In genomic region chr6:114848761-114849160, GRCm38 (mm10) we compare ENCODE assay signal across 14 mouse cellular contexts.
DNase-seq lines count a peak whose midpoint lies in the region; ATAC-seq lines count a peak whose summit lies in the region.
"Had no signal": no experiment of that assay in that cellular context is flagged by ENCODE, and none has a peak within 500 bp of the region (broad histone marks: within the 10 kb centered on the region; RNA-seq: fewer than 3 reads in every experiment).

No protein-coding gene starts in this region.

- H3K36me3 ChIP-seq in heart, embryonic 12.5 days, result no peaks in the 10 kb centered on the region
- H3K36me3 ChIP-seq in lung, embryonic 16.5 days (ENCODE audit: control insufficient read depth, insufficient read depth, low read length), result no peaks in the 10 kb centered on the region
- H3K36me3 ChIP-seq in embryonic facial prominence, embryonic 12.5 days, result no peaks in the 10 kb centered on the region
- H3K36me3 ChIP-seq: liver, embryonic 13.5 days had no signal

- no peak for DNase-seq in heart, postnatal 36 days
- DNase-seq in lung, postnatal 14 days, result no peak
- DNase-seq: cerebellum, postnatal 10 days; kidney, adult 18-20 months; layer of hippocampus, postnatal 36 days; left cerebral cortex, postnatal 4 days; liver, embryonic 13.5 days had no signal

- H3K4me2 ChIP-seq in heart, embryonic 12.5 days, result no peak overlapping the region
- no peak overlapping the region for H3K4me2 ChIP-seq in lung, embryonic 16.5 days (ENCODE audit: low read depth, low read length)
- no peak overlapping the region for H3K4me2 ChIP-seq in embryonic facial prominence, embryonic 12.5 days (replicated peaks)
- H3K4me2 ChIP-seq: liver, embryonic 13.5 days had no signal

- H3K4me1 ChIP-seq in heart, embryonic 12.5 days (replicated peaks), result peaks cover 59% of the 10 kb centered on the region
- peaks cover 20% of the 10 kb centered on the region for H3K4me1 ChIP-seq in lung, embryonic 16.5 days (replicated peaks; ENCODE audit: control insufficient read depth, insufficient read depth, low read length)
- H3K4me1 ChIP-seq in embryonic facial prominence, embryonic 12.5 days, result peaks cover 51% of the 10 kb centered on the region

- intact Hi-C loops in heart, postnatal 36 days (cut with DNase I), result no loop called here

- ATAC-seq in heart, embryonic 12.5 days (ENCODE audit: insufficient number of reproducible peaks, low FRiP score), result no peak
- ATAC-seq in lung, embryonic 16.5 days (ENCODE audit: low read depth), result peak; percentile 48; the same call in 1 of the 2 replicates
- no peak for ATAC-seq in embryonic facial prominence, embryonic 12.5 days (ENCODE audit: insufficient number of reproducible peaks, insufficient read depth, low FRiP score, low TSS enrichment)
- peak; percentile 79 for ATAC-seq in megakaryocyte-erythroid progenitor cell, adult 5-6 weeks (replicated peaks; ENCODE audit: low FRiP score, low TSS enrichment, poor library complexity, severe bottlenecking)
- no peak for ATAC-seq in erythroblast, adult 5-6 weeks (replicated peaks; ENCODE audit: low FRiP score, poor library complexity, severe bottlenecking)
- ATAC-seq: forebrain, embryonic 14.5 days; hindbrain, embryonic 16.5 days had no signal

- 0 out of 2 replicates have a peak, but pooled peaks cover 2% of the 10 kb centered on the region for H3K9me3 ChIP-seq in heart, embryonic 12.5 days (replicated peaks)
- H3K9me3 ChIP-seq in lung, embryonic 16.5 days (ENCODE audit: control insufficient read depth, low read length), result no peaks in the 10 kb centered on the region
- no peaks in the 10 kb centered on the region for H3K9me3 ChIP-seq in embryonic facial prominence, embryonic 12.5 days
- H3K9me3 ChIP-seq: liver, embryonic 13.5 days had no signal

- 29% methylated on average over 7 of the region's 7 CpGs for WGBS in heart, embryonic 12.5 days
- WGBS in lung, embryonic 16.5 days, result 29% methylated on average over 7 of the region's 7 CpGs
- WGBS in embryonic facial prominence, embryonic 12.5 days, result 53% methylated on average over 7 of the region's 7 CpGs

- no peak overlapping the region for H3K4me3 ChIP-seq in heart, embryonic 12.5 days
- H3K4me3 ChIP-seq in lung, embryonic 16.5 days (ENCODE audit: low read length), result no peak overlapping the region
- H3K4me3 ChIP-seq in embryonic facial prominence, embryonic 12.5 days, result no peak overlapping the region
- H3K4me3 ChIP-seq: liver, embryonic 13.5 days had no signal

- no peaks in the 10 kb centered on the region for H3K27me3 ChIP-seq in heart, embryonic 12.5 days (replicated peaks)
- H3K27me3 ChIP-seq in lung, embryonic 16.5 days (ENCODE audit: control insufficient read depth, insufficient read depth, low read depth, low read length), result no peaks in the 10 kb centered on the region
- H3K27me3 ChIP-seq in embryonic facial prominence, embryonic 12.5 days, result no peaks in the 10 kb centered on the region
- H3K27me3 ChIP-seq: liver, embryonic 13.5 days had no signal

- 0 out of 2 replicates have a peak overlapping the region, but pooled peaks have one; percentile 13 for H3K9ac ChIP-seq in heart, embryonic 12.5 days
- no peak overlapping the region for H3K9ac ChIP-seq in lung, embryonic 16.5 days (ENCODE audit: low read length)
- no peak overlapping the region for H3K9ac ChIP-seq in embryonic facial prominence, embryonic 12.5 days
- H3K9ac ChIP-seq: liver, embryonic 13.5 days had no signal

- peak overlapping the region; percentile 46; the same call in 1 of the 2 replicates for H3K27ac ChIP-seq in heart, embryonic 12.5 days (ENCODE audit: poor library complexity, severe bottlenecking)
- no peak overlapping the region; the same call in 1 of the 2 replicates for H3K27ac ChIP-seq in lung, embryonic 16.5 days (ENCODE audit: low read length)
- peak overlapping the region; percentile 52 for H3K27ac ChIP-seq in embryonic facial prominence, embryonic 12.5 days
- H3K27ac ChIP-seq: liver, embryonic 13.5 days had no signal

Comparison
In these comparisons a context has a peak if more than half of its experiments do, and no peak if none do; other contexts are left out.
1. ATAC-seq: peak in lung, embryonic 16.5 days (single experiment) and megakaryocyte-erythroid progenitor cell, adult 5-6 weeks (single experiment); none in heart, embryonic 12.5 days (single experiment), embryonic facial prominence, embryonic 12.5 days (single experiment) and erythroblast, adult 5-6 weeks (single experiment).